Mouse (Mus musculus) spleen, adult 2 months (tissue): ENCODE measurements around the gene Sgcd.

Experiments used
- CTCF ChIP-seq: fragments of 200-500 bp; IDR thresholded peaks from 2 replicates; pipeline ENCODE4 v1.5.1; 2011; ENCODE audit warnings: mild to moderate bottlenecking, inconsistent platforms; ENCODE audit not compliant: insufficient read depth, insufficient read length, insufficient replicate concordance; ENCODE audit errors: extremely low read depth
- POLR2A ChIP-seq: fragments of 200-500 bp; IDR thresholded peaks from 2 replicates; pipeline ENCODE4 v1.6.1; 2011; ENCODE audit warnings: low read depth, low read length, inconsistent platforms

GRCm38 (mm10) chr11:47114366-47114765, 874.4 kb downstream of the Sgcd start:
- TF ChIP-seq POLR2A (no peak), CTCF (no peak)
